Mouse (Mus musculus) layer of hippocampus, adult 9-10 months (tissue): ENCODE data around the gene Stab1.
A peak's percentile ranks its signal among the peaks of the same experiment; 100 is the strongest.

Experiments used
- DNase-seq: peaks from one replicate; pipeline ENCODE4 v3.0.0; 2022; ENCODE audit warnings: low spot score

Gene Stab1

DNA sequence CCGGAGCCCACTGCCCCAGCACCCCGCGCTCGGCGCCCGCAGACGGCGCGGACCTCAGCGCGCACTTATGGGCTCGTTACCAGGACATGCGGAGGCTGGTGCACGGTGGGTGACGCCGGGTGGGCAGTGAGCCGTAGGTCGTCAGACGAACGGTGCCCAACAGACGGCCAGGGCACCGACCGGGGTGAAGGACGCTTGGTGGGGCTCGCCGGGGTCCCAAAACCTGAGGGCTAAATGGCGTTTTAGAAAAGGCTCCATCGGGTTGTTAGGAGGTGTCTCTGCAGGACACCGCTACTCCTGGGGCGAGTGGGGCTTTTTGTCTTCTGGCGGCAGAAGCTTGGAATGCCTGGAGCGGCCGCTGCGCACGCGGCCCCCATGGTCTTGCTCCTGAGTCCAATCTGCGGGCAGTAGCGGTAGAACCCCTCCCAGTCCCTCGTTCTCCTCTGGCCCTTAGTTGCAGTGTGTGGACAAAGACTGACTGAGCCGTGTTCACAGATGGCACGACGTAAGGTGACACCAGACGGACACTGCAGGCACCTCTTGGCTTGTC, 37.1 kb downstream of the Stab1 start:
- no peak for DNase-seq

DNA sequence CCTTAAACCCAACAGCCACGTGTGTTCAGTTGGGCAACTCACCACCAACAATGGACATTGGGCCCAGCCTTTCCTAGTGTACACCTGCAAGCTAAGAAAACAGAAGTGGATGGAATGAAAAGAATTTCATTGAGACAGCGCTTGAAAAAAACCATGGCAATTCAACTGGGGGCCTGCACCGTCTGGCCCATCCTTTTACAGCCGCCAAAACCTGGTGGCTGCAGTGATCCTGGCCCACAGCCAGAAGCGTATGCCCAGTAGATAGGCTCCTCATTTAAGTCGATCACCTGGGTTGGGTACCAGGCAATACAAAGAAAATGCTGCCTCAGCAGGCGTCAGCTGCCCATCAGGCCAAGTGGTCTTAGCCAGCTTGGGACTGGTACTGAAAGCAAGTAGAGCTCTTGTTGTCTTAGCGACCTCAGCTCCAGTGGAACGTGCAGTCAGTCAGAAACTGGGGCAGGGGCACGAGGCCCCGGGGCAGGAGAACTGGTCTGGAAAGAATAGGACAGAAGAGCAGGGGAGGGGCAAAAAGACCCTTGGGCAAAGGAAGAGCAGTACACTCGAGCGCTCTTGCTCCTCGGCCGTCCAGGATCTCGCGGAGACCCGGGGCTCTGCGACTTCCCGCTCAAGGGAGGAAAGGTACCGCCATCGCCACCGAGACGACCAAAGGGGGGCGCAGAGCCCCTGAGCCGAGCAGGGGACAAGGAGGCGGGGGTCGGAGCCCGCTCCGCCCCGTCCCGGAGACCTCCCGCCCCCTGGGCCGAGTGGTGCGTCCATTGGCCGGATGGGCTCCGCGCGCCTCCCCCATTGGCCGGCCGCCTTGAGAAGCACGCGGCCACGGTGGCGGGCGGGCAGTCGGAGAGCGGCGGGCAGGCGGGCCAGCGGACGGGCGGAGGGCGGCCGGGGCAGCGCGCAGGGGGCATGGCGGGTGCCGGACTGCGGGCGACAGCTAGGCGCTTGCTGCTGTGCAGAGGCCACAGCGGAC, 37.9 kb downstream of the Stab1 start, which contains the start of gene Nt5dc2:
Gene Nt5dc2 (plus strand): TSS at position 818 of the 985 bp plus-strand sequence.
- DNase-seq: no peak

DNA sequence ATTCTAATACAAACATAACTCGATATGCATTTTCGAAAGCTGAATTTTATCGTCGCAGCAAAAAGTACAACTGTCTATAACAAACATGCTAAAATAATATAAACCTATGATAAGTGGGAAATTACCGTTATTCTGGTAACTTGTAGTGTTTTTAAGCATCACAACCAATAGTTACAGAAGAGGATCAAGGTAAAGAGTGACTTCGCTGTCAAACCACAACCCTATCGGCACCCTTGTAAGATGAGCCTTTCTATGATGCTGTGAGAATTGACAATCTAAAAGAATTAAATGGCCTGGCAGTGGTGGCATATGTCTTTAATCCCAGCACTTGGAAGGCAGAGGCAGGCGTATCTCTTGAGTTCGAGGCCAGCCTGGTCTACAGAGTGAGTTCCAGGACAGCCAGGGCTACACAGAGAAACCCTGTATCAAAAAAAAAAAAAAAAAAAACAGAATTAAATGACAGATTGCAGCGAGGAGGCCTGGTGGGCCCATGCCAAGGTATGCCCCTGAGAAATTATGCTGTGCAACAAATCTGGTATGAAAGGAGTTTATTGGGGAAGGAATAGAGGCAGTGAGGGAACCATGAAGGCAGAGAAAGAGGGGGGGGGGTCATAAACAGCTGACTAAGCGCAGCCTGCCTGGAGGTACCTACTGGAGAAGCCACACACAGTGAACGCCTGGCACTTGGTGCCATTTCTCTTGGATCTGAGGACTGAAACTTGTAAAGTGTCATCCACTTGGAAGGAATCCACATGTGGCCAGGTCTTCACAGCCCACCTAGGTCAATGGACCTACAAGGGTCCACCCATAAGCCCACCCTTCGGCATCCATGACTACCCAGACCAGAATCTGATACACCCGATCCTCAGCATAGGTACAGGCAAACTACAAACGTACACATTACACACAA, 38.9 kb downstream of the Stab1 start:
- DNase-seq: no peak

DNA sequence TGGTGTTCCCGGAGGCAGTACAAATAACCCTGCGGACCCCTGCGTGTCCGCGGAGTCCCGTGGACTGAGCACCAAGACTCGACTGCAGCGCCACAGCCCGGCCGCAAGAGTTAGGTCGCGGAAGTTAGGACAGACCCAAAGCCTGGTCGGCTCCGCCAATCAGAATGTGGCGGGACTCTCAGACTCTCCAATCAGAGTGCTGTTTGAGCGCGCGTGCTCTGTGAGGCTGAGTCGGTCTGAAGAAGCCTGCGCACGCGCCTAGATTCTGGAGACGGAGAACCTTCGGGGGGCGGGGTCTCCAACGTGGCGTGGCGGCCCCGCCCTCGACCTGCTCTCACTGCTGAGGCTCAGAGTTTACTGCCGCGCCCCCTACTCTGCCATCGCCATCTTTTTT, 39.6 kb downstream of the Stab1 start, which contains the start of gene Smim4:
Gene Smim4 (minus strand): TSS at position 131 of the 394 bp plus-strand sequence.
- peak; percentile 85 for DNase-seq

DNA sequence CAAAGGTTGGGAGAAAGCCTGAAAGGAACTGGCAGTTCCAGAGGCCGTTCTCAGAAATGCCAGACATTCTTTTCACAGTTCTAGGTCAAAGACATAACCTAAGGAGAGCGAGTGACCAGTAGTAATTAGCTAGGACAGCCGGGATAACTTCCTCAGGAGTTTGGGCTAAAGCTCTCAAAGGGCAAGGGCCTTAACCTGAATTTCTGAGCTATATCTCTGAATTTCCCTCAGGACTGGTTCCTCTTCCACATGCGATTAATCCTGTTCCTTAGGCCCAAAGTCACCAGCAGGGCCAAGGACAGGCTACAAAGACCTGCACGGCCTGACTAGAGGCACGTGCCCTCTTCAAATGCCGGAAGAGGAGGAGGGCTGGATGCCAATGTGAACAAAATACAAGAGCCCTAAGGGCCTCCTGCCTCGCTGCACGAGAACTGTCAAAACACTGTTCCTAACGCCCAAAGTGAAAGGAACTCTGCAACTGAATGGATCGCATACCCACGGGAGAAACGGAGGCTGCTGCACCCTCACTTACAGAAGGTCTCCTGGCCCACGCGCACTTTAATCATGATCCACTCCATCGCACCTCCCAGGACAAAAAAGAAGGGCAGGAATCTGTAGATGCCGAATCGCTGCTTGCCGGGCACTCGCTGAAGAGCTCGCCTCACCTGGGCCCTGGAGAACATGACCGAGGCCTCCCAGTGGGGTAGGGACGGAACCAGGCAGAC, 40.2 kb downstream of the Stab1 start:
- no peak for DNase-seq

DNA sequence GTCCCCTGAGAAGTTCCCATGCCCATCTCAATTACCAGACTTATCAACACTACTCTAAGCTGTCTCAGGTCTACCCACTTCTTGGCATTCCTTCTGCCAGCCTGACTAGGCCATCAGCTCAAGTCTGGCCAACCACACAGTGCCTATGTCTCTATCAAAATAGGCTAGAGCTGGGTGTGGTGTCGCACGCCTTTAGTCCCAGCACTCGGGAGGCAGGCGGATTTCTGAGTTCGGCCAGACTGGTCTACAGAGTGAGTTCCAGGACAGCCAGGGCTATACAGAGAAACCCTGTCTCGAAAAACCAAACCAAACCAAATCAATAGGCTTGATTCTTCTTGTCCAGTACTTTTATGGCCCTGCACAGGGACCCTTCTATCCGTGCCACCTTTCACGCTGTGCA, 41.6 kb downstream of the Stab1 start:
- no peak for DNase-seq

DNA sequence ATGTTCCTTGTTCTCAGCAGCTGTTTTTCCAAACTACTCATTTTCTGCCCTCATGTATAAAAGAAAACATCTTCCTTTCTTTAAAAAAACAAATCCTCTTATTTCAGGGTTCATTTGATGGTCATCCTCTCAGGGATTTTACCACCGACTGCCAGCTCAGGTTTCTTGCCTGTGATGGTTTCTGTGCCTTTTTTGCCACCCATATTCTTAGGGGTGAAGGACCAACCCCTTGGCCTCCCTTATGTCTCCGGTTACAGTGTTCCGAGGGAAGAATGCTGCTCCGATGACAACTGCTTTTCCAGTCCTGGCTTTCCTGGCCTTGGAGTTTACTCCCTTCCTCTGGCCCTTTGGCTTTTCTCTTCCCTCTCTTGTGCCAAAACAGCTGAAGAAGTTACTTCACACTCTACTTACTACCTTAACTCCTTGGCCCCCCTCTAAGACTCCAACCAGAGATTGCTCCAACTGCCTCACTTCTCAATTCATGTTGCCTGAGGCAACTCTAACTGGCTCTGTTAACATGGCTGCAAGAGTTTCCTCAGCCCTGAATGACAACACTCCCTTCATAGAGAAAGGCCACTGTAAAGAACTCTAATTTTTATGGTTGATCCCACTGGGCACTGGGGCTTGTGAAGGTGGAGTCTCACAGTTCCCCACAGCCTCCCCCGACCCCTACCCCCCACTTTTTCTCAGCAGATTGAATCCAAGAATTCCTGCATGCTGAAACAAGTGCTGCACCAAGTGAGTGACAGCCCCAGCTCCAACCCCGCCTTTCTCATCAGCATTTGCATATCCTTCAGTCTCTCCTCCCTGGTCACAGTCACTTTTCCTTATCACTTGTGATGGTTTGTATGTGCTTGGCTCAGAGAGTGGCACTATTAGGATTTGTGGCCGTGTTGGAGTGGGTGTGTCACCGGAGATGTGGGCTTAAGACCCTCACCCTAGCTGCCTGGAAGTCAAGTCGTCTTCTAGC, 43.0 kb downstream of the Stab1 start:
- DNase-seq: no peak

DNA sequence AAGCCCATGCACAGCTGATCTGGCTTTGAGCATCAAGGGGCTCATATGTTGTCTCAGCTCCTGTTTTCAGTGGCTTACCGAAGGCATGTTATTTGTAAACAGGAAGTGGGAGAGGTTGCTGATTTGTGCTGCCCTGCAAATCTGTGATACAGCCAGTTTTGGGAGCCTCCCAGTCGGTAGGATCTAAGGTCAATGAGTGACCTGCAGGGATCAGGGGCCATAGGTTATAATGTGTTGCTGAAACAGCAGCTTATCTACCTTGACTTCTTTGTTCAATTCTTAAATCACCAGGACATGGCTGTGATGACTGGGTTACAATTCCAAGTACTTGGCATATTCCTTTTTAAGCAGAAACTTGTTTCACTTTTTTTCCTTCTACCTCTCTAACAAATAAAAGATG, 52.9 kb downstream of the Stab1 start:
- no peak for DNase-seq

DNA sequence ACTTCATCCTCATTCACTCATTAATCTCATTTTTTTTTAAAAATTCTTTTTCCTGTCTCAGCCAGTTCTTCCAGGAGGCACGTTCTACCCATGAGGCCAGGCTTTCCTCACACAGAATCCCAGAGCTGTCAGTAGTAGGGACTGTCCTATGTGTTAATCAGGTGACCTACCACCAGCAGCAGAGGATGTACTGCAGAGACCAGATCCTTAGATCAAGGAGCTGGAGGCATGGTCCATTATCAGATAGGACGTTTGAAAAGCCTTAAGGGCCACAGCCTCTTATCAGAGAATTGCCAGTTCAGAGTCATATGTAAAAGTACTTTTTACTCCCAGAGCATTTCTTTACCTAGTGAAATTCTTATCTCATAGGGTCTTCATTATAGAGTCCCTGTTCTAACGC, 54.4 kb downstream of the Stab1 start:
- DNase-seq: no peak

DNA sequence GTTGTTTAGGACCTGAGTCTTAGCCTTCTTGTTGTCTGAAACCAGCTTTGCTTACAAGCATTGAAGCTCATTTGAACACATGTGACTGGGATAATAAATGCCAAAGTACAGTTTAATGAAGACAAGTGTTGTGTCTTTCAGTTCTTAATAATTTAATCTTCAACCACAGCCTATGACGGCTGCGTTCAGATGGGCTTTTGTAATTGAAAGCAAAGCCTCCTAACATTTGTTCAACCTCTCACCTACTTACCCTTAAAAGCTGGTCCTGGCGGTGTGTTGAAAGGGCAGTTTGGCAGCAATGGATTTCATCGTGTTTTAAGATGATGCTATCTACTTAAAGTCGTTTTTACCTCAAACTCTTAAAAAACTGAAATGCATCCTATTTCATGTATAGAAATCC, 56.3 kb downstream of the Stab1 start:
- no peak for DNase-seq

DNA sequence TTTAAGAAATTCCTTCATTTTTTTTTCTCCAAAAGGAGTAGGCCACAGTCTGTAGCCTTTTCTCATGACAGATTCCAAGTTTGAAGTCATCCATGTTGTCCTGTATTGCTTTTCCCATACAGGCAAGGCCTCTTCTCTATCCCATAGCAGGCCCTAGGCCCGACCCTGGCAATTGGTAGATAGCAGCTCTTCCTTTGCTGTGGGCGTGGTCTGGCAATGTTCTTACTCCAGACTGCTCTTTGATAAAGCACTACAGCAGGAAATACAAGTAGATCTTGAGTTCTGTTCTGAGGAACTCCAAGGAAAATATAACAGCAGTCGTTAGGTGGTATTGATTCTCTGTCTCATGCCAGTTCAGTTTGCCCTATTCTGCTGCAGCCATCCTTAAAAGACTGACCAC, 57.8 kb downstream of the Stab1 start:
- no peak for DNase-seq

DNA sequence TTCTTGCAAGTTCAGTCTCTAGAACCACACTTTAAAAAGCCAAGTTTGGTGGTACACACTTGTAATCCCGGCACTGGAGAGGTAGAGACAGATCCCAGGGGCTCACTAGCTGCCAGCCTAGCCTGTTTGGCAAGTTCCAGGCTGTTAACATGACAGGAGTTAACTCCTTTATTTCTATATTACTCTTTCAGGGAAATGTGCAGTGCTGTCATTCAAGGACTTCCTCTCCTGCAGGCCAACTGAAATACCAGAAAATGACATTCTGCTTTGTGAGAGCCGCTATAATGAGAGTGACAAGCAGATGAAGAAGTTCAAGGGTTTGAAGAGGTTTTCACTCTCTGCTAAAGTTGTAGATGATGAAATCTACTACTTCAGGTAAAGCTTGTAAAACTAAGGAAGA, 63.3 kb downstream of the Stab1 start:
- no peak for DNase-seq

DNA sequence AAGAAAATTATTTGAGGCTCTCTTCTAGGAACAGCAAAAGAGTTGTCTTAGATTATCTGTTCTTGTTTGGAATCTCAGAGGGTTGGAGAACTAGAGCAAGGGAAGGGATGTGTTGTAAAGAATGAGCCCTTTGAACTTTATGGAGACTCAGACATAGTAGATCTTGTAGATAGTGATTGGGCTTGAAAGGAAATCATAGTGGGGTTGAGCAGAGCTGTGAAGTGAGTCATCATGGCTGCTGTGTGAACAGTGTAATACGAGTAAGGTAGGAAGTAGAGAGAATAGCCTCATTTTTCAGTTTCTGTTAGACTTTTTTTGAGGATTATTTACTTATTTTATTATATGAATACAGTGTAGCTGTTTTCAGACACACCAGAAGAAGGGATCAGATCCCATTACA, 78.5 kb downstream of the Stab1 start:
- DNase-seq: no peak
